Mouse (Mus musculus): ENCODE results near the gene Crip2. TPM values are rescaled to one million over a fixed set of nuclear protein-coding genes. Genes with fewer than 3 reads are reported as not detected.

Crip2 gene
- total RNA-seq, 2 experiments from 2014 or later, result 1,189 to 1,285 TPM

DNA sequence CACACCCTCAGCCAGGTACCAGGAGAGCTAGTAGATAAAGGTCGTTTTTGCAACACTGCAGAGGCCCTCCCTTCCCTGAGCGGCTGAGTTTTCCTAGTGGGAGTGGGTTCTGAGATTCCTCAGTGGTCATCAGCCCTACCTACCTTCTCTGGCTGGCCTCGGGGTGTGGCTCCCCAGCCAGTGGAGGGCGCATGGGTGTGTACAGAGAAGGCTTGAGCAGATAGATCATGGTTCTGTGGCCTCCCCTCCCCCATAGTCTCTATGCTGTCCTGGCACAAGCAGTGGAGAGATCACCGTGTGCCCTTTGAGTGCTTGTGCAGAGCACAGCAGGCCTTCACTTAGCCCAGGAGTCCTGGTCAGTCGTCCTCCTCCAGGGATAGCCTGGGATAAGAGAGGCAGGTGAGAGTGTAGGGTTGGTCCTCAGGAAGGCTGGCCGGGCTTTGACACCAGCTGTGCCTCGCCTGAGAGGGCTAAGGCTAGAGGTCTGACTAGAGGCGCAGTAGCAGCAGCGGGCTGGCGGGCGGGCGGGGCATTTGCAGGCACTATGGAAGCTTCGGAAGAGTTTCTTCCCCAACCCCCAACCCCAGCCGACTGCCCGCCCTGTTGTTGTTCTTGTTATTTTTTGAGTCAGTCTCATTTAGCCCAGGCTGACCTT is 8.5 kb downstream of the Crip2 start:
- DNase-seq, result peak; percentile 79

DNA sequence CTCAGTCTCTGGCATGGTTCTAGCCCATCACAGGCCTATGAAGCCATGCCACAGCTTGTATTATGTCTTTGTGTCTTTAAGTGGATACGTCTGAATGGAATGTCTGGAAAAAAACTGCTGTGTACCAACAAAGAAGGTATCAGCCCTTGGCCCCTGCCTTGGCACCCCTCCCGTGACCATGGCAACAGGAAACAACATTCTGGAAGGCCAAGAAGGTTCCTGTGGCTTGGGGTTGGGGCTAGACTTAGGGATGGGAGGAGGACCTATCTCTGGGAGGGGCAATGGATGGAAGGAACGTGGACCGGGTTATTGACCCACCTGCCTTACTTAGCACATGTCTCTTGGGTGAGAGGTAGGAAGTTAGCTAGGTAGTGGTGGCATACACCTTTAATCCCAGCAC is 9.3 kb downstream of the Crip2 start:
- DNase-seq, result peak; percentile 63

DNA sequence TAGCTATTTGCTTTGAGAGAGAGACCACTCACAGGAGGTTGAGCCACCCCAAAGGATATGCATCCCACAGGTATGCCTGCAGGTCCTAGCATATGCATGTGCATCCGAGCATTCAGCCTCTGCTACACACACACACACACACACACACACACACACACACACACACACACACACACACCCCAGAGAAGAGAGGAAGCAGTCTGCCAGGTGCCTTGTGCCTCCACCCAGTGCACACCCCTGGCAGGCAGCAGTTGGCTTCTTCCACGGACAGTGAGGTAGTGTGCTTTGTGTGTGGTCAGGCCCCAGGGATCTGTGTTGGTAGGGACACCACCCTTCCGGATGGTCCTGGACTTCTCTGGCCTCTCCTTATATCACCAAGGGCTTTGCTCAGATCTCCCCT is 9.9 kb downstream of the Crip2 start:
- DNase-seq, result no peak

- DNase-seq, result no peak
Observed at GRCm38 (mm10) chr12:113150591-113150990, 10.6 kb downstream of the Crip2 start.

DNA sequence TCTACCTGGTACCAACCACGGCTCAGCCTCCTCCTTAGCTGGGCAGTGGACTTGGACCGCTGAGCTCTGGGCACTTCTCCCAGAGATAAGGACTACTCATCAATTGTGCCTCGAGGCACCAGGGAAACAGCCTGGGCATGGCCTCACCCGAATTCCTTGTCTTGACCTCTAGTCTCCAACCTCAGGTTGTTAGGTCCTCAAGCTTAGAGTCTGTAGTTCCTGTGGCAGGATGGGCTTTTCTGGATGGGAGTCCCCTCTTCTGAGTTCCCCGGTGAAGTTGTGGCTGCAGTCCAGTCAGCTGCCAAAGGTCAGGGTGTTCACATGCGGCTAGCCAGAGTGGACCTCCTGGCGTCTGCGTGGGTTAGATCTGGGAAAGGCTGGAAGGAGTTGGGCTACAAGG is 11.0 kb downstream of the Crip2 start:
- DNase-seq, result peak; percentile 36

- DNase-seq, result peak; percentile 68
Observed at GRCm38 (mm10) chr12:113151661-113152271, 11.7 kb downstream of the Crip2 start.

GRCm38 (mm10) chr12:113152272-113152661 is 12.2 kb downstream of the Crip2 start:
- DNase-seq, result peak; percentile 53

GRCm38 (mm10) chr12:113152991-113153525 is 13.0 kb downstream of the Crip2 start:
- no peak for DNase-seq

GRCm38 (mm10) chr12:113153971-113154370 is 13.9 kb downstream of the Crip2 start:
- no peak for DNase-seq

- no peak for DNase-seq
Observed at GRCm38 (mm10) chr12:113154747-113155075, 14.7 kb downstream of the Crip2 start.

- DNase-seq, result peak; percentile 67
Observed at GRCm38 (mm10) chr12:113155076-113155771, 15.2 kb downstream of the Crip2 start.

- DNase-seq, result peak; percentile 100
Observed at GRCm38 (mm10) chr12:113155887-113156539, 16.0 kb downstream of the Crip2 start, which contains the start of gene Tedc1. Gene Tedc1 (plus strand): TSS chr12:113156421.

GRCm38 (mm10) chr12:113156540-113156929 is 16.5 kb downstream of the Crip2 start:
- no peak for DNase-seq

GRCm38 (mm10) chr12:113157002-113157401 is 17.0 kb downstream of the Crip2 start:
- DNase-seq, result peak; percentile 37

- no peak for DNase-seq
Observed at GRCm38 (mm10) chr12:113157521-113157920, 17.5 kb downstream of the Crip2 start.

DNA sequence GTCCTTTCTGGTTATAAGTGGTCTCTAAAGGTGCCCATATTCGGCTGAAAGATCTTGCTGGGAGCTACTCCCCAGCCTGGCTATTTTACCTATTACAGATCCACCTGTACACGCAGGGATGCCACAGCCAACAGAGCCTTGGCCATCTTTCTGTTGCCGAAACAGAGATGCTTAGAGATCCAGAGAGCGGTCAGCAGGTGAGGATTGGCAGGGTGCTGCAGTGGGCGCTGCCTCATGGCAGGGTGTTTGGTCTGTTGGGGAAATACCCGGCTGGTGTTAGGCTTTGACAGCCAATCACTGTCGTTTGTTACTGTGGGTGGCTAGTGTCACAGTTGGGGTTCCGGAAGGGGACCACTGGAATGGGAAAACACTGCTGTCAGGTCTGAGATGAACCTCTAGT is 17.9 kb downstream of the Crip2 start:
- no peak for DNase-seq

DNA sequence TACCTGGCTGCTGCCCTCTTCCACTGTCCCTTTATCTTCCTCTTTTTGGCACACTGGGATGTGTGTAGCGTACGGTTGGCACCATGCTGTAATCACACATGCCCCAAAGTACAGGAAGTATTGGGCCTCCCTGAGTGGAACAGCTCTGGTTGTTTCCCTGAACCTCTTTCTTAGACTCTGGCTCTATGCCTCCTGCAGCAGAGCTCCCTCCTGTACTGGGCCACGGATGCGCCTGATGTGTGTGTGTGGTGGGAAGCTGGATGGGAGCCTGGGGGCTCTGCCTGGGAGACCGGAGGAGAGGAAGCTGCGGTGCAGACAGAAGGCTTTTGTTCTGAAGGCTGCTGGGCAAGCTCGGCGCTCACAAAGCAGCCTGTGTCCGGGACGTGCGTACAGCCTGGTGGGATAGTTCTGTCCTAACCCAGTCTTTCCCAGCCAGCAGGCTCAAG is 23.5 kb downstream of the Crip2 start:
- peak; percentile 24 for DNase-seq

DNA sequence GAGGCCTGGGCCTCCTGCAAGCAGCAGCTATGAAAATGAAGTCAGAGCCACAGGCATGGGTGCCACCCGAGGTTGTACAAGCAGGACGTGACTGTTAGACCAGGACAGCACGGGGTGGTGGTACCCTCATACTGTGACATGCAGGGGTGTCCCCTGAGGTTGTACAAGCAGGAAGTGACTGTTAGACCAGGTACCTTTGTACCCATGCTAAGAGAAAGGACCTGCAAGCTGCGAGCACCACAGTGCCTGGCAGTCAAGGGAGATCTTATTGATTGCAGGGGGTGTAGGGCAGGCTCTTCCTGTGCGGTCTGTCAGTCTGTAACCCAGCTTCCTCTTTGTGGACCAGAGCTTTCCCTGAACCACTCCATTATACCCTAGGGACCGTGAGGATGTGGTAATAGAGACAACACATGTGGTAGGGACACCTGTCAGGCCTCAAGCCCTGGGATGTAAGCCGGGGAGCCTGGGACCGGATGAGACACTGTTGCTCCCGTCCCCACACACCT is 28.0 kb downstream of the Crip2 start:
- DNase-seq, result no peak

DNA sequence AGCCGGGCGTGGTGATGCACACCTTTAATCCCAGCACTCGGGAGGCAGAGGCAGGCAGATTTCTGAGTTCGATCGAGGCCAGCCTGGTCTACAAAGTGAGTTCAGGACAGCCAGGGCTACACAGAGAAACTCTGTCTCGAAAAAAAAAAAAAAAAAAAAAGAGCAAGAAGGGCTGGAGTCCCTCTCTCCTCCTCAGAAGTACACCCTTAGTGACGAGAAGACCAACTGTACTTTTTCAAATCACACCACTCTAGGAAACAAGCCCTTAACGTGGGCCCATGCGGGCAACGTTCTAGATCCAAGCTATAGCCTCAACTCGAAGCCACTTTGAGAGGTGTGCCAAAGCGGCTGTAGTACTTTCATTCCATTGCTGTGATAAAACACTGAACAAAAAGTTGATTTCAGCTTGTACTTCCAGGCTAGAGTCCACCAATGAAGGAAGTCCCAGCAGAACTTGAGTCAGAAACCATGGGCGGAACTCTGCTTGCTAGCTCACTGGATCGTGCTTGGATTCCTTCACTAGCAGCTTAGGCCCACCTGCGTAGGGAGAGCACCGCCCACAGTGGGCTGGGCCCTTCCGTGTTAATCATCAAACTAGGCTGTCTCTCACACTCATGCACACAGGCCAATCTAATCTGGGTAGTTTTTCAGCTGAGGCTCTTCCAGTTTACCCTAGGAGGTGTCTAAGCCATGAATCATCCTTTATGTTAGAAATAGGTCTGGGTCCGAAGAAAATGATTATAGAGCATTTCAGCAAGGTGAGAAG is 37.1 kb downstream of the Crip2 start:
- no peak for DNase-seq

- no peak for DNase-seq
Observed at GRCm38 (mm10) chr12:113181020-113181419, 41.0 kb downstream of the Crip2 start.

DNA sequence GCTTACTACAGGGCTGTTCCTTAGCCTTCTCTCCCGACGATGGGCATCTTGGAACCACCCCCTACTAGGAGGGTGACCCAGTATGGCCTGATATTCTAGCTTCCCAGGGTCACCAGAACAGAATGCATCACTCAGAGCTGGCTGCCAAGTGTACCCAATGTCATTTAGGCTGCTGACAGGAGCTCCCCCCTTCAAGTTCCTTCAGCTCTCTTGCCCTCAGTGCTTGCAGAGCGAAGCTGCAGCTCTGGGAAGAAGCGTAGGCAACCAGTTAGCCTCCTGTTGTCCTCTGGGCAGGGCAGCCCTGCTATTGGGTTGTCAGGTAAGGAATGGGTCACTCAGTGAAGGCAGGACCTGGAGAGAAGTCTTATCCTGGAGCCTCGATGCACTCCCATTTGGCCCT is 44.9 kb downstream of the Crip2 start:
- no peak for DNase-seq
